Mouse (Mus musculus) forebrain, embryonic 11.5 days (tissue): ENCODE measurements around the gene Gdap1l1. TPM values are rescaled to one million over a fixed set of nuclear protein-coding genes. Genes with fewer than 3 reads are reported as not detected.

Experiments used
- ATAC-seq: fragments of 200-750 bp; cut with Nextera tagmentation; replicated peaks from 2 replicates; pipeline ENCODE4 v1.8.0; 2017; ENCODE audit warnings: moderate TSS enrichment; ENCODE audit not compliant: low FRiP score
- DNase-seq: peaks from one replicate; pipeline ENCODE4 v3.0.0-alpha.2; 2017; ENCODE audit warnings: low spot score
- H3K27ac ChIP-seq: fragments of 300-500 bp; sonication (generic); 2 replicates; pipeline ENCODE4 v1.5.1; 2014; ENCODE audit warnings: low read depth, low read length
- H3K27me3 ChIP-seq: fragments of 300-500 bp; sonication (generic); 2 replicates; pipeline ENCODE4 v1.6.1; 2014; ENCODE audit warnings: mild to moderate bottlenecking, low read length, mixed read lengths; ENCODE audit not compliant: control insufficient read depth, insufficient read depth
- H3K36me3 ChIP-seq: fragments of 300-500 bp; sonication (generic); 2 replicates; pipeline ENCODE4 v1.6.1; 2014; ENCODE audit warnings: mild to moderate bottlenecking, low read length, moderate library complexity, mixed read lengths; ENCODE audit not compliant: control insufficient read depth, insufficient read depth
- H3K4me1 ChIP-seq: fragments of 300-500 bp; sonication (generic); replicated peaks from 2 replicates; pipeline ENCODE4 v1.6.1; 2014; ENCODE audit warnings: low read length, mixed read lengths; ENCODE audit not compliant: control insufficient read depth, insufficient read depth
- H3K4me2 ChIP-seq: fragments of 300-500 bp; sonication (generic); 2 replicates; pipeline ENCODE4 v1.6.1; 2014; ENCODE audit warnings: low read depth, mild to moderate bottlenecking, low read length, moderate library complexity, mixed read lengths; ENCODE audit not compliant: severe bottlenecking
- H3K4me3 ChIP-seq: fragments of 300-500 bp; sonication (generic); 2 replicates; pipeline ENCODE4 v1.5.1; 2014; ENCODE audit warnings: low read depth, low read length
- H3K9ac ChIP-seq: fragments of 300-500 bp; sonication (generic); 2 replicates; pipeline ENCODE4 v1.6.1; 2014; ENCODE audit warnings: low read length
- H3K9me3 ChIP-seq: fragments of 300-500 bp; sonication (generic); 2 replicates; pipeline ENCODE4 v1.6.1; 2016; ENCODE audit warnings: low read length, mixed read lengths; ENCODE audit not compliant: control insufficient read depth
- WGBS: fragments of 180-500 bp; shearing (Covaris S2); extraction: QIAGEN DNeasy Blood & Tissue Kit; methylation state at CpG from one replicate; pipeline ENCODE4 v1.1.7; 2014; 5-methylcytosine and 5-hydroxymethylcytosine counted together
- polyA plus RNA-seq: library from polyadenylated mRNA; unstranded; fragments of >200 nt; fragmentation: Nextera tagmentation; extraction: Ambion mirVana; gene quantifications from 2 replicates; pipeline ENCODE4 v1.2.1, GENCODE M21; 2014

The Gdap1l1 gene
- polyA plus RNA-seq, 1 experiment from 2014 or later, result 28.8 TPM

GRCm38 (mm10) chr2:163417830-163418229 lies 20.4 kb upstream of the Gdap1l1 start:
- H3K4me3 ChIP-seq, result peak overlapping the region; percentile 96; the same call in 1 of the 2 replicates
- no peak overlapping the region for H3K27ac ChIP-seq
- H3K27me3 ChIP-seq, result no peaks in the 10 kb centered on the region
- 0 out of 2 replicates have a peak overlapping the region, but pooled peaks have one; percentile 4 for H3K9ac ChIP-seq
- H3K4me2 ChIP-seq, result peak overlapping the region; percentile 80; the same call in 1 of the 2 replicates
- DNase-seq (no peak), ATAC-seq (no peak)
- H3K9me3 ChIP-seq, result no peaks in the 10 kb centered on the region
- peaks cover 9% of the 10 kb centered on the region; the same call in 1 of the 2 replicates for H3K4me1 ChIP-seq
- H3K36me3 ChIP-seq, result no peaks in the 10 kb centered on the region

- ATAC-seq (no peak; the same call in 1 of the 2 replicates), DNase-seq (no peak)
- peak overlapping the region; percentile 25; the same call in 1 of the 2 replicates for H3K27ac ChIP-seq
- H3K27me3 ChIP-seq, result no peaks in the 10 kb centered on the region
- peak overlapping the region; percentile 80 for H3K4me2 ChIP-seq
- peak overlapping the region; percentile 83 for H3K9ac ChIP-seq
- H3K4me3 ChIP-seq, result peak overlapping the region; percentile 96
- H3K4me1 ChIP-seq, result peaks cover 9% of the 10 kb centered on the region; the same call in 1 of the 2 replicates
- under 1% methylated on average over 50 of the region's 50 CpGs for WGBS
- H3K36me3 ChIP-seq, result no peaks in the 10 kb centered on the region
- no peaks in the 10 kb centered on the region for H3K9me3 ChIP-seq
Observed at GRCm38 (mm10) chr2:163418841-163419345, 19.4 kb upstream of the Gdap1l1 start.

GRCm38 (mm10) chr2:163419346-163420045 lies 18.8 kb upstream of the Gdap1l1 start:
- Histone ChIP-seq H3K4me3 (peak overlapping the region; percentile 96), H3K4me2 (peak overlapping the region; percentile 80), H3K27ac (peak overlapping the region; percentile 31; the same call in 1 of the 2 replicates), H3K27me3 (no peaks in the 10 kb centered on the region), H3K9ac (peak overlapping the region; percentile 83), H3K9me3 (no peaks in the 10 kb centered on the region), H3K4me1 (peaks cover 9% of the 10 kb centered on the region; the same call in 1 of the 2 replicates), H3K36me3 (no peaks in the 10 kb centered on the region)
- WGBS, result under 1% methylated on average over 71 of the region's 71 CpGs
- DNase-seq (peak; percentile 99), ATAC-seq (peak; percentile 99)

GRCm38 (mm10) chr2:163420366-163420886 lies 17.9 kb upstream of the Gdap1l1 start:
- no peaks in the 10 kb centered on the region for H3K9me3 ChIP-seq
- no peaks in the 10 kb centered on the region for H3K36me3 ChIP-seq
- H3K4me3 ChIP-seq, result peak overlapping the region; percentile 96
- H3K4me1 ChIP-seq, result peaks cover 9% of the 10 kb centered on the region; the same call in 1 of the 2 replicates
- no peaks in the 10 kb centered on the region for H3K27me3 ChIP-seq
- ATAC-seq, result no peak
- H3K4me2 ChIP-seq, result peak overlapping the region; percentile 74
- DNase-seq, result no peak
- H3K9ac ChIP-seq, result peak overlapping the region; percentile 72
- 37% methylated on average over 10 of the region's 10 CpGs for WGBS
- H3K27ac ChIP-seq, result no peak overlapping the region

GRCm38 (mm10) chr2:163422895-163423660 lies 15.2 kb upstream of the Gdap1l1 start:
- WGBS, result 83% methylated on average over 9 of the region's 9 CpGs
- H3K27ac ChIP-seq, result no peak overlapping the region

GRCm38 (mm10) chr2:163424597-163424996 lies 13.7 kb upstream of the Gdap1l1 start, which contains the start of gene Oser1:
Gene Oser1 (minus strand): TSS chr2:163424697.
- no peak within 1 kb of the TSS for H3K27ac ChIP-seq
- no peak within 1 kb of the TSS for H3K9ac ChIP-seq
- no peak within 1 kb of the TSS for H3K4me3 ChIP-seq
- ATAC-seq (no peak), DNase-seq (peak; percentile 28)
- H3K4me1 ChIP-seq, result peaks cover 3% of the 10 kb centered on the region; the same call in 1 of the 2 replicates
- no peaks in the 10 kb centered on the region for H3K27me3 ChIP-seq
- no peaks in the 10 kb centered on the region for H3K36me3 ChIP-seq
- H3K9me3 ChIP-seq, result no peaks in the 10 kb centered on the region
- H3K4me2 ChIP-seq, result no peak within 1 kb of the TSS
- 88% methylated on average over 6 of the region's 6 CpGs for WGBS

More at GRCm38 (mm10) chr2:163422895-163423660, 15.2 kb upstream of the Gdap1l1 start:
- Histone ChIP-seq H3K4me1 (peaks cover 6% of the 10 kb centered on the region; the same call in 1 of the 2 replicates), H3K4me2 (no peak overlapping the region), H3K9me3 (no peaks in the 10 kb centered on the region), H3K36me3 (no peaks in the 10 kb centered on the region), H3K27me3 (no peaks in the 10 kb centered on the region), H3K4me3 (no peak overlapping the region), H3K9ac (no peak overlapping the region)
- no peak for ATAC-seq
- DNase-seq, result peak; percentile 40

- H3K4me2 ChIP-seq, result no peak overlapping the region
- no peak overlapping the region for H3K27ac ChIP-seq
- WGBS, result 47% methylated on average over 4 of the region's 4 CpGs
- H3K27me3 ChIP-seq, result no peaks in the 10 kb centered on the region
- no peak overlapping the region for H3K4me3 ChIP-seq
- no peak overlapping the region for H3K9ac ChIP-seq
- H3K36me3 ChIP-seq, result no peaks in the 10 kb centered on the region
- H3K9me3 ChIP-seq, result no peaks in the 10 kb centered on the region
- H3K4me1 ChIP-seq, result no peaks in the 10 kb centered on the region
- DNase-seq (peak; percentile 26), ATAC-seq (no peak)
Observed at GRCm38 (mm10) chr2:163428346-163429011, 9.8 kb upstream of the Gdap1l1 start.

- no peaks in the 10 kb centered on the region for H3K4me1 ChIP-seq
- H3K9me3 ChIP-seq, result no peaks in the 10 kb centered on the region
- no peaks in the 10 kb centered on the region for H3K36me3 ChIP-seq
- no peak overlapping the region for H3K9ac ChIP-seq
- DNase-seq (peak; percentile 26), ATAC-seq (no peak)
- no peak overlapping the region for H3K27ac ChIP-seq
- no peaks in the 10 kb centered on the region for H3K27me3 ChIP-seq
- H3K4me2 ChIP-seq, result no peak overlapping the region
- H3K4me3 ChIP-seq, result no peak overlapping the region
- WGBS, result 89% methylated on average over 9 of the region's 9 CpGs
Observed at GRCm38 (mm10) chr2:163431289-163431688, 7.0 kb upstream of the Gdap1l1 start.
